Mouse (Mus musculus) erythroblast, embryonic 14.5 days (primary cell): ENCODE results near the gene Zfp668.

Source experiments
- GATA1 ChIP-seq: IDR thresholded peaks from 2 replicates; pipeline ENCODE4 v1.6.1; 2012; ENCODE audit warnings: low read length, inconsistent platforms, mixed read lengths
- TAL1 ChIP-seq: IDR thresholded peaks from 3 replicates; pipeline ENCODE4 v1.6.1; 2012; ENCODE audit warnings: low read length, inconsistent platforms, mixed read lengths

DNA sequence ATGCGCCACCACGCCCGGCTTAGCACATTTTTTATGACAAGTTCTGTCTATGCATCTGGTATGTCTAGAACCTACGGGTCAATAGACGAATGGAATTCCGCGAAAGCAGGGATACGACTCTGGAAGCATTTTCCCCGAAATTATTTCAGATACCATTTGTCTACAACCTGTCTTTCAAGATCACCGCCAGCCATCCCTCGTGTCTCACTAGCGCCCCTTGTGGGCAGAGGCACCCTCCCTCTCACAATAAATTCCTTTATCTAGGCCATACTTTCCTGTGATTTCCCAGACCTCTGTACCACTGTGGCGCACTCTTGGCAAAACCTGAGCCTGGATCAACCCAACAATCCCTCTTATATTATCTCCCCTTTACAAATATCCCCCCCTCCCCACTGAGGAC lies 19.8 kb upstream of the Zfp668 start:
- TF ChIP-seq GATA1 (no peak), TAL1 (no peak)
